In genomic region chr9:27109533-27110514, GRCm38 (mm10) we compare ENCODE assay signal across 9 mouse cellular contexts. TPM values are rescaled to one million over a fixed set of nuclear protein-coding genes. Genes with fewer than 3 reads are reported as not detected.
DNase-seq lines count a peak whose midpoint lies in the region; ATAC-seq lines count a peak whose summit lies in the region.
"Had no signal": no experiment of that assay in that cellular context is flagged by ENCODE, and none has a peak within 500 bp of the region (broad histone marks: within the 10 kb centered on the region; RNA-seq: fewer than 3 reads in every experiment).

No protein-coding gene starts in this region.

- 80% methylated on average over 22 of the region's 22 CpGs for WGBS in neural tube, embryonic 11.5 days
- 85% methylated on average over 22 of the region's 22 CpGs for WGBS in embryonic facial prominence, embryonic 10.5 days
- 49% methylated on average over 22 of the region's 22 CpGs for WGBS in heart, embryonic 13.5 days

- no peak overlapping the region for H3K9ac ChIP-seq in neural tube, embryonic 11.5 days (ENCODE audit: low read length)
- H3K9ac ChIP-seq in heart, embryonic 13.5 days: no peak overlapping the region
- H3K9ac ChIP-seq: midbrain, embryonic 12.5 days had no signal

- H3K27ac ChIP-seq in neural tube, embryonic 11.5 days (ENCODE audit: low read depth, low read length): 0 out of 2 replicates have a peak overlapping the region, but pooled peaks have one; percentile 10
- H3K27ac ChIP-seq in embryonic facial prominence, embryonic 10.5 days (replicated peaks): 0 out of 2 replicates have a peak overlapping the region, but pooled peaks have one; percentile 14
- H3K27ac ChIP-seq in heart, embryonic 13.5 days (replicated peaks): peak overlapping the region; percentile 87
- H3K27ac ChIP-seq: midbrain, embryonic 12.5 days had no signal

- H3K4me1 ChIP-seq in neural tube, embryonic 11.5 days (ENCODE audit: control insufficient read depth, insufficient read depth, low read length): 0 out of 2 replicates have a peak, but pooled peaks cover 7% of the 10 kb centered on the region
- peaks cover 5% of the 10 kb centered on the region; the same call in 1 of the 2 replicates for H3K4me1 ChIP-seq in embryonic facial prominence, embryonic 10.5 days
- H3K4me1 ChIP-seq in heart, embryonic 13.5 days: peaks cover 36% of the 10 kb centered on the region

- no peak overlapping the region for H3K4me3 ChIP-seq in neural tube, embryonic 11.5 days (ENCODE audit: low read depth, low read length)
- no peak overlapping the region for H3K4me3 ChIP-seq in embryonic facial prominence, embryonic 10.5 days
- H3K4me3 ChIP-seq in heart, embryonic 13.5 days: no peak overlapping the region
- H3K4me3 ChIP-seq: midbrain, embryonic 12.5 days had no signal

- H3K9me3 ChIP-seq in neural tube, embryonic 11.5 days (ENCODE audit: control insufficient read depth, low read length): no peaks in the 10 kb centered on the region
- H3K9me3 ChIP-seq in embryonic facial prominence, embryonic 10.5 days: no peaks in the 10 kb centered on the region
- H3K9me3 ChIP-seq in heart, embryonic 13.5 days: no peaks in the 10 kb centered on the region
- H3K9me3 ChIP-seq: midbrain, embryonic 12.5 days had no signal

- H3K4me2 ChIP-seq in neural tube, embryonic 11.5 days (ENCODE audit: low read depth): no peak overlapping the region
- H3K4me2 ChIP-seq in heart, embryonic 13.5 days: peak overlapping the region; percentile 24
- H3K4me2 ChIP-seq: midbrain, embryonic 12.5 days had no signal

- H3K27me3 ChIP-seq in neural tube, embryonic 11.5 days (ENCODE audit: control insufficient read depth, insufficient read depth, low read length): no peaks in the 10 kb centered on the region
- H3K27me3 ChIP-seq in embryonic facial prominence, embryonic 10.5 days (replicated peaks; ENCODE audit: low read depth, poor library complexity, severe bottlenecking): no peaks in the 10 kb centered on the region
- H3K27me3 ChIP-seq in heart, embryonic 13.5 days (replicated peaks): no peaks in the 10 kb centered on the region
- H3K27me3 ChIP-seq: midbrain, embryonic 12.5 days had no signal

- no peak for ATAC-seq in neural tube, embryonic 11.5 days (ENCODE audit: insufficient read depth, low FRiP score, low TSS enrichment)
- peak; percentile 55; the same call in 1 of the 2 replicates for ATAC-seq in heart, embryonic 13.5 days (ENCODE audit: extremely low read depth, insufficient number of reproducible peaks, low FRiP score, low TSS enrichment)

- 0 out of 2 replicates have a peak, but pooled peaks cover 3% of the 10 kb centered on the region for H3K36me3 ChIP-seq in neural tube, embryonic 11.5 days (ENCODE audit: control insufficient read depth, insufficient read depth, low read length)
- H3K36me3 ChIP-seq in embryonic facial prominence, embryonic 10.5 days (replicated peaks): peaks cover 11% of the 10 kb centered on the region
- H3K36me3 ChIP-seq in heart, embryonic 13.5 days: peaks cover 3% of the 10 kb centered on the region; the same call in 1 of the 2 replicates

- no peak for DNase-seq in neural tube, embryonic 11.5 days (ENCODE audit: low spot score)
- no peak for DNase-seq in neural tube, embryonic 10.5 days (ENCODE audit: extremely low spot score, low spot score)
- DNase-seq in embryonic facial prominence, embryonic 10.5 days (ENCODE audit: low spot score): no peak
- peak; percentile 58 to 70 for DNase-seq in left cerebral cortex, adult 18-20 months (ENCODE audit: low spot score in 2 of 2)
- peak; percentile 57 for DNase-seq in lung, postnatal 25 days (ENCODE audit: low spot score)
- DNase-seq in thymus, postnatal 4 days: no peak
- DNase-seq in cerebellum, adult 11-12 months: no peak

RNA-seq across cellular contexts. Expression of gene Jam3, which starts 45.4 kb away (rescaled TPM):
- polyA plus RNA-seq in neural tube, embryonic 11.5 days (2014; fragmentation: Nextera tagmentation; extraction: Ambion mirVana): 137 and 138 TPM in 2 replicates
- 100 and 111 TPM in 2 replicates for polyA plus RNA-seq in embryonic facial prominence, embryonic 10.5 days (2016; fragmentation: Nextera tagmentation; extraction: Ambion mirVana)
- 39.8 and 43.4 TPM in 2 replicates for polyA plus RNA-seq in heart, embryonic 13.5 days (2015; fragmentation: Nextera tagmentation; extraction: Ambion mirVana)
- 10 to 100 TPM; 27.3 to 32.7 TPM for total RNA-seq in left cerebral cortex, adult 18-20 months (2021)

Comparison
In these comparisons a context has a peak if more than half of its experiments do, and no peak if none do; other contexts are left out.
1. DNase-seq: peak in left cerebral cortex, adult 18-20 months (2 of 2) and lung, postnatal 25 days (single experiment); none in neural tube, embryonic 11.5 days (single experiment), neural tube, embryonic 10.5 days (single experiment), embryonic facial prominence, embryonic 10.5 days (single experiment), thymus, postnatal 4 days (single experiment) and cerebellum, adult 11-12 months (single experiment).
2. H3K27ac ChIP-seq: peak in every context shown above with its lines; median percentile 87 in heart, embryonic 13.5 days; 14 in embryonic facial prominence, embryonic 10.5 days; 10 in neural tube, embryonic 11.5 days.